Mouse (Mus musculus): ENCODE results near the gene Cdkl2.

GRCm38 (mm10) chr5:92085821-92086550, 42.3 kb upstream of the Cdkl2 start:
- TF ChIP-seq CTCF (IDR thresholded peaks at IDR 0.05; ENCODE audit: extremely low read depth, insufficient read depth, low read length), result no peak
- no peak for TF ChIP-seq POLR2A (IDR thresholded peaks at IDR 0.05; ENCODE audit: extremely low read depth, insufficient read depth, low read length)
